Mouse (Mus musculus) forebrain, postnatal 0 days (tissue): ENCODE results near the gene Rps28. TPM values are rescaled to one million over a fixed set of nuclear protein-coding genes. Genes with fewer than 3 reads are reported as not detected.

Source experiments
- ATAC-seq: fragments of 200-750 bp; cut with Nextera tagmentation; 2 replicates; pipeline ENCODE4 v1.8.0; 2017; ENCODE audit warnings: mild to moderate bottlenecking, moderate library complexity
- DNase-seq: peaks from one replicate; pipeline ENCODE4 v3.0.0-alpha.2; 2015
- H3K27ac ChIP-seq: fragments of 300-500 bp; sonication (generic); 2 replicates; pipeline ENCODE4 v1.5.1; 2014; ENCODE audit warnings: low read depth, mild to moderate bottlenecking, antibody characterized with exemption, low read length, moderate library complexity, mixed read lengths
- H3K27me3 ChIP-seq: fragments of 300-500 bp; sonication (generic); 2 replicates; pipeline ENCODE4 v1.6.1; 2014; ENCODE audit warnings: mild to moderate bottlenecking, low read length, mixed read lengths; ENCODE audit not compliant: insufficient read depth
- H3K36me3 ChIP-seq: fragments of 300-500 bp; sonication (generic); 2 replicates; pipeline ENCODE4 v1.6.1; 2014; ENCODE audit warnings: mild to moderate bottlenecking, moderate library complexity; ENCODE audit not compliant: insufficient read depth
- H3K4me1 ChIP-seq: fragments of 300-500 bp; sonication (generic); 2 replicates; pipeline ENCODE4 v1.6.1; 2014; ENCODE audit warnings: antibody characterized with exemption; ENCODE audit not compliant: insufficient read depth
- H3K4me2 ChIP-seq: fragments of 300-500 bp; sonication (generic); 2 replicates; pipeline ENCODE4 v1.6.1; 2014; ENCODE audit warnings: low read depth, mild to moderate bottlenecking, moderate library complexity
- H3K4me3 ChIP-seq: fragments of 300-500 bp; sonication (generic); 2 replicates; pipeline ENCODE4 v1.5.1; 2014; ENCODE audit warnings: low read depth, low read length, mixed read lengths
- H3K9ac ChIP-seq: fragments of 300-500 bp; sonication (generic); 2 replicates; pipeline ENCODE4 v1.6.1; 2014; ENCODE audit warnings: mild to moderate bottlenecking
- H3K9me3 ChIP-seq: fragments of 300-500 bp; sonication (generic); 2 replicates; pipeline ENCODE4 v1.6.1; 2016; ENCODE audit warnings: low read length
- CTCF ChIP-seq: sonication (generic); IDR thresholded peaks from 2 replicates; pipeline ENCODE4 v1.5.1; 2016; ENCODE audit warnings: antibody characterized with exemption, control low read depth, low read depth
- WGBS: fragments of 180-500 bp; shearing (Covaris S2); extraction: QIAGEN DNeasy Blood & Tissue Kit; methylation state at CpG from one replicate; pipeline ENCODE4 v1.1.7; 2014; 5-methylcytosine and 5-hydroxymethylcytosine counted together
- polyA plus RNA-seq: library from polyadenylated mRNA; unstranded; fragments of >200 nt; fragmentation: Nextera tagmentation; extraction: Ambion mirVana; gene quantifications from 2 replicates; pipeline ENCODE4 v1.2.1, GENCODE M21; 2015
- total RNA-seq: library from RNA; depleted of rRNA; stranded (reverse); fragments of >200 nt; gene quantifications from 2 replicates; pipeline ENCODE4 v1.2.3, GENCODE M21; 2014

The Rps28 gene
- total and polyA plus RNA-seq, 2 experiments from 2014 or later, result 589 to 603 TPM

DNA sequence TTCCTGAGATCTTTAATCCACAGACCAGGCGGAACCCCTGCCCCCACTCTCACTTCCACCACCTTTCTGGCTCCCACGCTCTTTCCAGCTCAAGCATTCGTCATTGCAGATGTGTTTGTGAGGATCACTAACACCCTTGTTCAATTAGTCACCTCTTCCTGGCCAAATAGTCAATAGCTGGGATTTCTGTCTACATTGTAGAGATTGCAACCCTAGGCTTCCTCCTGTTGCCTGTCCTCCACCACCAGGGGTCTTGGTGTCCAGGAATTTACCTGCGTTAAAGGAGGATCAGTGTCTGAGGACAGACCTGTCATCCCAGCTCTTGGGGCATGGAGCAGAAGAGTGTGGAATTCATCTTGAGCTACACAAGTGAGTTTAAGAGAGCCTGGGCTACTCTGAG, 42.3 kb downstream of the Rps28 start:
- Histone ChIP-seq H3K9me3 (no peaks in the 10 kb centered on the region), H3K4me1 (no peaks in the 10 kb centered on the region; the same call in 1 of the 2 replicates), H3K27ac (no peak overlapping the region), H3K4me3 (no peak overlapping the region), H3K27me3 (no peaks in the 10 kb centered on the region), H3K36me3 (no peaks in the 10 kb centered on the region), H3K4me2 (peak overlapping the region; percentile 83), H3K9ac (0 out of 2 replicates have a peak overlapping the region, but pooled peaks have one; percentile 10)
- 40% methylated on average over 4 of the region's 4 CpGs for WGBS
- ATAC-seq, result no peak
- no peak for DNase-seq
- peak; percentile 25 for TF ChIP-seq CTCF

DNA sequence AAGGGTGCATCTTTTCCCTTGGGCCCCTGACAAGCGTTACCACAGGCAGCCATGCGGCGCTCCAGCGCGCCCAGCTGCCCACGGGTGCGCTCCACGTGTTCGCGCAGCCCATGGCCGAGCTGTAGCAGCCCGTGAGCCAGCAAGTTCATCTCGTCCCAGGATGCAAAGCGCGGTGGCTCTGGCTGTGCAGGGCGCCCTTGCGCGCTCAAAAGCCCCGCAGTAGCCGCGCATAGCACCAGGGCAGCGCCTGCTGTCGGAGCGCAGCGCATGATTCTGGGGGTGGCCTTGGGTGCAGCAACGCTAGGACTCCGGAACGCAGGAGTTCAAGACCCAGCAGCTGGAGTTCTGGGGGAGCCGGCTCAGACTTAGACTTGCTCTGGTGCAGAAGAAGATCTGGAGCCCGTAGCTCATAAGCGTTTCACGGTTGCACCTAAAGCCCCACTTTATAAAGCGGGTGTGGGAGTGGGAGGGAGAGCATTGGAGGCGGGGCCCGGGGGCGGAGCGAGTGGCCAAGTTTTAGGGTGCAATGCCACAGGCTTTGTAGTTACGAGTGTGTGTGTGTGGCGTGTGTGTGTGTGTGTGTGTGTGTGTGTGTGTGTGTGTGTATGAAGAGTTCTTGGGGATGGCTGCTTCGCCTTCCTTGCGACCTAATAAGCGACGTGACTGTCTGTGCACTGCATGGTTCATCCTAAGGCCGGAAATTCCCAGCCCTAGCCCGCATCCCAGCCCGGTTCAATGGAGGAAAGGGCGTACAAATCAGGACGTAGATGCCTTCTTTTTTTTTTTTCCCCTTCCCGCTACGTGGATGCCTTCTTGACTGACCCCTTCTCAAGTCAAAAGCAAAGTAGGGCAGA, 43.0 kb downstream of the Rps28 start, which contains the start of gene Angptl4:
Gene Angptl4, minus strand, starts transcription at position 707 of the 854 bp plus-strand sequence.
- WGBS, result 2% methylated on average over 50 of the region's 50 CpGs
- H3K9ac ChIP-seq, result peak within 1 kb of the TSS; percentile 29; the same call in 1 of the 2 replicates
- TF ChIP-seq CTCF, result no peak
- H3K27ac ChIP-seq, result 0 out of 2 replicates have a peak within 1 kb of the TSS, but pooled peaks have one; percentile 45
- H3K36me3 ChIP-seq, result no peaks in the 10 kb centered on the region
- peak; percentile 86 for ATAC-seq
- no peaks in the 10 kb centered on the region for H3K9me3 ChIP-seq
- H3K4me3 ChIP-seq, result peak within 1 kb of the TSS; percentile 41
- no peaks in the 10 kb centered on the region; the same call in 1 of the 2 replicates for H3K4me1 ChIP-seq
- peak; percentile 46 for DNase-seq
- no peaks in the 10 kb centered on the region for H3K27me3 ChIP-seq
- peak within 1 kb of the TSS; percentile 83 for H3K4me2 ChIP-seq

- TF ChIP-seq CTCF, result no peak
- Histone ChIP-seq H3K4me2 (peak overlapping the region; percentile 83), H3K9me3 (no peaks in the 10 kb centered on the region), H3K4me3 (peak overlapping the region; percentile 41; the same call in 1 of the 2 replicates), H3K9ac (no peak overlapping the region), H3K4me1 (no peaks in the 10 kb centered on the region; the same call in 1 of the 2 replicates), H3K27ac (peak overlapping the region; percentile 59; the same call in 1 of the 2 replicates), H3K36me3 (no peaks in the 10 kb centered on the region), H3K27me3 (no peaks in the 10 kb centered on the region)
- 87% methylated on average over 5 of the region's 5 CpGs for WGBS
- ATAC-seq, result no peak
- DNase-seq, result no peak
These were observed 43.9 kb downstream of the Rps28 start for GRCm38 (mm10) chr17:33780431-33780830.

DNA sequence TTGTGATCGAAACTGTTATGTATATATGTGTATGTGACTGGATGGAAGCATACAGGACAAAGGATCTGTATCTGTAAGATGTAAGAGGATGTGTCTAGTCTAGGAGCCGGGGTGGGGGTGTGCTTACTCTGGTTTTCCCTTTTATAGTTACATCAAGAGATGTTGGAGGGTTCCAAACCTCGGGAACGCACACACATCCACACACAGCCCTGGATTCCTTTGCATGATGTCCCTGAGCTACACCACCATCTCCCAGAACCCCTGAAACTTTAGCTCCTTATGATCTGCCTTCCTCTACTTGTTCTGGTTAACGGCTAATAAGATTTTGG, 44.4 kb downstream of the Rps28 start:
- H3K4me1 ChIP-seq, result no peaks in the 10 kb centered on the region; the same call in 1 of the 2 replicates
- DNase-seq (no peak), ATAC-seq (no peak)
- WGBS, result 89% methylated on average over 5 of the region's 5 CpGs
- H3K36me3 ChIP-seq, result no peaks in the 10 kb centered on the region
- no peaks in the 10 kb centered on the region for H3K27me3 ChIP-seq
- no peak overlapping the region for H3K4me3 ChIP-seq
- 0 out of 2 replicates have a peak overlapping the region, but pooled peaks have one; percentile 10 for H3K9ac ChIP-seq
- H3K9me3 ChIP-seq, result no peaks in the 10 kb centered on the region
- H3K27ac ChIP-seq, result peak overlapping the region; percentile 59; the same call in 1 of the 2 replicates
- peak overlapping the region; percentile 83; the same call in 1 of the 2 replicates for H3K4me2 ChIP-seq
- no peak for TF ChIP-seq CTCF

- ATAC-seq (peak; percentile 84), DNase-seq (peak; percentile 86)
- H3K4me3 ChIP-seq, result no peak overlapping the region
- H3K4me1 ChIP-seq, result no peaks in the 10 kb centered on the region; the same call in 1 of the 2 replicates
- TF ChIP-seq CTCF, result no peak
- H3K27me3 ChIP-seq, result no peaks in the 10 kb centered on the region
- peak overlapping the region; percentile 83; the same call in 1 of the 2 replicates for H3K4me2 ChIP-seq
- peak overlapping the region; percentile 59 for H3K27ac ChIP-seq
- no peaks in the 10 kb centered on the region for H3K9me3 ChIP-seq
- no peaks in the 10 kb centered on the region for H3K36me3 ChIP-seq
- 39% methylated on average over 9 of the region's 9 CpGs for WGBS
- no peak overlapping the region for H3K9ac ChIP-seq
These were observed 44.9 kb downstream of the Rps28 start for GRCm38 (mm10) chr17:33779271-33779966.

DNA sequence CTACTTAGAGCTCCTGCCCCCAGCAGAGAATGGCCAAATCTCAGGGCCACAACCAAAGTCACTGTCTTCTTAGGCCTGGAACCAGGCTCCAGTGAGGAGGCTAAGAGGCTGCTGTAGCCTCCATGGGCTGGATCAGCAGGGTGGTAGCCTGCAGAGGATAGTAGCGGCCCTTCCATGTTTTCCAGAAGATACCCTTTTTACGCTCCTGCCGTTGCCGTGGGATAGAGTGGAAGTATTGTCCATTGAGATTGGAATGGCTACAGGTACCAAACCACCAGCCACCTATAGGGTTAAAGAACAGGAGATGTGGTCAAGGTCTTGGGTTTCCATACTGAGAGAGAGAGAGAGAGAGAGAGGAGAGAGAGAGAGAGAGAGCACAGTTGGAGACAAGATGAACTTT, 49.1 kb downstream of the Rps28 start:
- Histone ChIP-seq H3K36me3 (no peaks in the 10 kb centered on the region), H3K4me3 (no peak overlapping the region), H3K9ac (no peak overlapping the region), H3K4me1 (no peaks in the 10 kb centered on the region; the same call in 1 of the 2 replicates), H3K27ac (no peak overlapping the region), H3K27me3 (no peaks in the 10 kb centered on the region), H3K4me2 (no peak overlapping the region), H3K9me3 (no peaks in the 10 kb centered on the region)
- TF ChIP-seq CTCF, result no peak
- ATAC-seq (no peak), DNase-seq (no peak)
- 97% methylated on average over 4 of the region's 4 CpGs for WGBS
